Mouse (Mus musculus) cerebellum, adult 2 months (tissue): ENCODE measurements around the gene Tubg2.

ENCODE experiments used
- CTCF ChIP-seq: fragments of 200-500 bp; IDR thresholded peaks from 2 replicates; pipeline ENCODE4 v1.5.1; 2011; ENCODE audit warnings: low read depth, mild to moderate bottlenecking, control low read depth, low read length, moderate library complexity, borderline replicate concordance; ENCODE audit not compliant: insufficient read depth
- POLR2A ChIP-seq: fragments of 200-500 bp; IDR thresholded peaks from 2 replicates; pipeline ENCODE4 v1.6.1; 2011; ENCODE audit warnings: low read length, control low read depth, borderline replicate concordance; ENCODE audit not compliant: insufficient read depth

- TF ChIP-seq POLR2A (peak; percentile 64), CTCF (no peak)
Observed at GRCm38 (mm10) chr11:101171721-101172433, 16.2 kb downstream of the Tubg2 start.
